Mouse (Mus musculus) kidney, adult 2 months (tissue): ENCODE results near the gene Gpr39. TPM values are rescaled to one million over a fixed set of nuclear protein-coding genes. Genes with fewer than 3 reads are reported as not detected.

Experiments
- DNase-seq: peaks from one replicate; pipeline ENCODE4 v3.0.0; 2021
- H3K27ac ChIP-seq: fragments of 200-500 bp; 2 replicates; pipeline ENCODE4 v1.5.1; 2012; ENCODE audit warnings: low read depth, low read length, control low read depth, inconsistent platforms; ENCODE audit not compliant: insufficient read depth
- H3K27me3 ChIP-seq: fragments of 200-500 bp; replicated peaks from 2 replicates; pipeline ENCODE4 v1.6.1; 2012; ENCODE audit warnings: mild to moderate bottlenecking, moderate library complexity, low read length, inconsistent platforms; ENCODE audit not compliant: control insufficient read depth, insufficient read depth
- H3K36me3 ChIP-seq: fragments of 200-500 bp; 2 replicates; pipeline ENCODE4 v1.6.1; 2012; ENCODE audit warnings: mild to moderate bottlenecking, moderate library complexity, low read length, inconsistent platforms; ENCODE audit not compliant: control insufficient read depth, insufficient read depth
- H3K4me1 ChIP-seq: fragments of 200-500 bp; 2 replicates; pipeline ENCODE4 v1.6.1; 2011; ENCODE audit warnings: low read length; ENCODE audit not compliant: control insufficient read depth, insufficient read depth
- H3K4me3 ChIP-seq: fragments of 200-500 bp; 2 replicates; pipeline ENCODE4 v1.5.1; 2011; ENCODE audit warnings: mild to moderate bottlenecking, low read depth, low read length, control low read depth; ENCODE audit not compliant: insufficient read depth
- CTCF ChIP-seq: fragments of 200-500 bp; conservative IDR thresholded peaks from 2 replicates; pipeline ENCODE4 v1.5.1; 2011; ENCODE audit warnings: low read depth, mild to moderate bottlenecking, control low read depth, low read length, moderate library complexity, mixed read lengths; ENCODE audit not compliant: insufficient read depth, insufficient read length
- POLR2A ChIP-seq: fragments of 200-500 bp; IDR thresholded peaks from one replicate; pipeline ENCODE4 v1.6.1; 2011; ENCODE audit warnings: low read depth, low read length, control low read depth
- WGBS: fragments of 180-500 bp; shearing (Covaris S2); methylation state at CpG from one replicate; pipeline ENCODE4 v1.1.7; 2018; 5-methylcytosine and 5-hydroxymethylcytosine counted together
- polyA plus RNA-seq: library from polyadenylated mRNA; depleted of rRNA; stranded (reverse); fragments of >200 nt; gene quantifications from 2 replicates; pipeline ENCODE4 v1.2.3, GENCODE M21; 2012; rRNA removed

Gpr39 gene
- polyA plus RNA-seq, 1 experiment: 3.2 TPM

DNA sequence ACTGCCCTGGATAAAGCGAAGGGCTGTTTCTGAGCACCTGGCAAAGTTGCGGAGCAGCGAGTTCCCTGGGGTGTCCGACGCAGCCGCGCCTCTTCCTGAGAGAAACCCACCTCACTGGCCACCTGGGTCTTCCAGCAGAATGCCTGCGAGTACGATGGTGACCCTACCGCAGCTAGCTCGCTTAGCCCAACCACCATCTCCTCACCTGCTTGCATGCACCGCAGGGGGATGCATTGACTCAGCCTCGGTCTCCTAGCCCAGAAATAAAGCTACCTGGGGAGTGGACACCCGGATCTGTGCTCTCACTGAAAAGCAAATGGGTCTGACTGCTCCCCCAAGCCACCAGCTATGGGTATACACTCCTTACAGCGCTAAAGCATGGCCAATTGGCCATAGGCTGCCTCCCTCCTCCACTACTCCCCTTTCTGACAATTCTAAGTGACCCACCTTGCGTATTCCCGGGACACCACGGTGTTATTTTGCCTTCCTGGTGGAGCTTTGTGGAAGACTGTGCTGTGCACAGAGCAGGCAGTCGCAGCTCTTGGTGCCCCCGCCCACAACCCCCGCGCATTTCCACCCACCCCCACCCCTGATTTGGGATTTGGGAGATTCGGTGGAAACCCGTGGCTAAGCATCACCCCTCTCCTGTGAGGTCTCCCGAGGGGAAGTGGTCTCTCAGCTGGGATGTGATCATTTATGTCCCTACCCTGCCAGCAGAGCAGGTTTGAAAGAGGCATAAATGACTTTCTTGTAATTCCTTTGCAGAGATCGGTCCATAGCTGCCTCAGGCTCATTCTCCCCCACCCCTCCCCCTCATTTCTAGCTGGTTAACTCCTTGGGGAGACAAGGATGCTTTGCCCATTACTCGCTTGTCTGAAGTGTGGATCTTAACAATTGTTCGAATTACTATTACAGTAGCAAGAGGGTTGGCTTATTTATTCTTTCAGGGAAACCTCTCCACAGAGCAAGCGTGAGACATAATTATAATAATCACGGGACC is 236.1 kb downstream of the Gpr39 start, which contains the start of gene Lypd1:
Gene Lypd1 (minus strand): TSS at position 501 of the 1,000 bp plus-strand sequence.
- 11% methylated on average over 30 of the region's 30 CpGs for WGBS
- no peak within 1 kb of the TSS for H3K27ac ChIP-seq
- peaks cover 3% of the 10 kb centered on the region; the same call in 1 of the 2 replicates for H3K27me3 ChIP-seq
- TF ChIP-seq POLR2A: no peak
- no peak for TF ChIP-seq CTCF
- no peak within 1 kb of the TSS for H3K4me3 ChIP-seq
- H3K36me3 ChIP-seq: no peaks in the 10 kb centered on the region
- DNase-seq: no peak
- H3K4me1 ChIP-seq: no peaks in the 10 kb centered on the region

DNA sequence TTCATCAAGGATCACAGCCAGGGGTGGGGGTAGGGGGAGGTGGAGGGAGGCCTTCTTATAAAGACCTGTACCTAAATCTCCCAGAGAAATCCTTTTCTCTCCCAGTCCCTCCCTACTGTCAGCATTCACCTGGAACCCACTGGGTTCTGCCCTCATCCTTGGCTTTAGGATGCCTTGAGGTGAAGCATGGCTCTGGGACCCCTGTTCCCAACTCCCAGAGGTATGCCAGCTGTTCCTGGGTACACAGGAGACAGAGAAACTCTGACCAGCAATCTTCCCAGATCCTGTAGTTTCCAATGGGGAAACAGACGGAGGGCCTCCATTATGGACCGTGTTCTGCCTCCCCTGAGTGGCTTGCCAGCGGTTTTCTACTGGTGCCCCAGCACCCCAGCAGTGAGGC is 243.9 kb downstream of the Gpr39 start:
- Histone ChIP-seq H3K27ac (no peak overlapping the region), H3K4me3 (no peak overlapping the region), H3K36me3 (no peaks in the 10 kb centered on the region), H3K27me3 (no peaks in the 10 kb centered on the region), H3K4me1 (no peaks in the 10 kb centered on the region)
- no peak for DNase-seq
- 91% methylated on average over 3 of the region's 3 CpGs for WGBS
- no peak for TF ChIP-seq CTCF
- TF ChIP-seq POLR2A: no peak

DNA sequence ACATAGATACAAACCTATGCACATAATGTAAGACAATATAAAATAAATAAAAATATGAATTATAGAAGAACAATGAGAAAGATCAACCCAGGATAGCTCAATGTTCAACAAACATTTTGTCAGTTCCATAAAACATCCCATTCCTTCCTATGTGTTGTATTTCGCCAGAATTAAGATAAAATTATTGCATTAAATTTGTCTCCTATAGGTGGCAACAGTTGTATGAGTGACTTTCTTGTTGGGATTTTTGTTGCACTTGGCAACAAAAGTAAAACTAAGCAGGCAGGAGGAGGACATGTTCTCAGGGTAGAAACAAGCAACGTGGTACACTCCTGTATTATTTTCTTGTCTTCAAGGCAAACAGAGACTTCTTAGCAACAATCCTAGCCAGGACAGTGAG is 246.3 kb downstream of the Gpr39 start:
- 53% methylated on average over 2 of the region's 2 CpGs for WGBS
- Histone ChIP-seq H3K27ac (no peak overlapping the region), H3K27me3 (no peaks in the 10 kb centered on the region), H3K4me1 (no peaks in the 10 kb centered on the region), H3K4me3 (no peak overlapping the region), H3K36me3 (no peaks in the 10 kb centered on the region)
- TF ChIP-seq POLR2A (no peak), CTCF (no peak)
- DNase-seq: no peak

Other genes starting within 250 kb of the Gpr39 start
- 38.6 and 55.6 TPM in 2 replicates for gene Actr3, start 241.3 kb upstream of the Gpr39 start, polyA plus RNA-seq
- 32.0 and 36.3 TPM in 2 replicates for gene Slc35f5, start 116.4 kb upstream of the Gpr39 start, polyA plus RNA-seq
- 0.28 and 0.37 TPM in 2 replicates for gene Lypd1, start 236.1 kb downstream of the Gpr39 start, polyA plus RNA-seq